Mouse (Mus musculus): ENCODE measurements around the gene Prkce. TPM values are rescaled to one million over a fixed set of nuclear protein-coding genes. Genes with fewer than 3 reads are reported as not detected.

The Prkce gene
- polyA plus RNA-seq, 1 experiment from 2014 or later, result 7.4 TPM

DNA sequence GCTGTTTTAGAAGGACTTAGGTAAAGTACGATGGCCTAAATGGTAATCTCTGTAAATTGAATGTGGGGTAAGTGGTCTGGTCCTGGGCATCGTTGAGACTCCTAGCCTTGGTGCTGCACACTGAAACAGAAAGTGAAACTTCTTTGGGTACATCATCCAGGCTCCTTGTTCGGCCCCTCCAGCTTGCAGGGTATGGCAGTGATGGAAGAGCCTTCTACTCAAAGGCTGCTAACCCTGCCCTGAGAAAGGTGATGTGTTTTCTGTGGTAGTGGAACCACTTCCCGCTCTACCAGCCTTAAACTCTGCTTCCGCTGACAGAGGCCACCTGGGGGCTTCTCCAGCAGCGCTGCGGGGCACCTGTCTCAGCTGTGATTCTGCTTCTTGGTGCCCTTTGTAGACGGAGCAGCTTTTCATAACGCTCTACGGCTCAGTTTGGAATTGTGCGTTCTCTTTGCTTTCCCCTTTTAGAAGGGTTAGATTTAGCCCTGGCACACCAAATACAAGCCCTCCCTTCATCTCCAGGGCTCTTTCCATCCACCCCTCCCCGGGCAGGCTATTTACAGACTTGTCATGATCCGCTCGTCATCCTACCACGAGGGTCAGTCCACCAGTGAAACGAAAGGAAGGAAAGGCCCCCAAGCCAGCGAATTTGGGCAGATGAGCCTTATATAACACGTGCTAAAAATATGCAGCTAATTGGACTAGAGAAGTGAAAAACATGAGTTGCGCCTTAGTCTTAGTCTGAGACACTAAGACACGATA is 270.1 kb downstream of the Prkce start:
- ATAC-seq (ENCODE audit: low FRiP score) (no peak), DNase-seq (ENCODE audit: low spot score) (no peak)
- no peaks in the 10 kb centered on the region for H3K9me3 ChIP-seq (ENCODE audit: control insufficient read depth, low read length)
- H3K4me3 ChIP-seq (ENCODE audit: low read depth, low read length), result no peak overlapping the region
- WGBS, result 82% methylated on average over 20 of the region's 20 CpGs
- H3K9ac ChIP-seq (ENCODE audit: low read depth, low read length), result no peak overlapping the region
- no peaks in the 10 kb centered on the region for H3K4me1 ChIP-seq (replicated peaks; ENCODE audit: control insufficient read depth, insufficient read depth, low read length)
- H3K27ac ChIP-seq (ENCODE audit: low read depth, low read length), result no peak overlapping the region
- no peak overlapping the region for H3K4me2 ChIP-seq (replicated peaks; ENCODE audit: low read depth, low read length)
- H3K36me3 ChIP-seq (ENCODE audit: control insufficient read depth, insufficient read depth, low read length), result no peaks in the 10 kb centered on the region
- no peaks in the 10 kb centered on the region for H3K27me3 ChIP-seq (ENCODE audit: control insufficient read depth, insufficient read depth, low read length)

DNA sequence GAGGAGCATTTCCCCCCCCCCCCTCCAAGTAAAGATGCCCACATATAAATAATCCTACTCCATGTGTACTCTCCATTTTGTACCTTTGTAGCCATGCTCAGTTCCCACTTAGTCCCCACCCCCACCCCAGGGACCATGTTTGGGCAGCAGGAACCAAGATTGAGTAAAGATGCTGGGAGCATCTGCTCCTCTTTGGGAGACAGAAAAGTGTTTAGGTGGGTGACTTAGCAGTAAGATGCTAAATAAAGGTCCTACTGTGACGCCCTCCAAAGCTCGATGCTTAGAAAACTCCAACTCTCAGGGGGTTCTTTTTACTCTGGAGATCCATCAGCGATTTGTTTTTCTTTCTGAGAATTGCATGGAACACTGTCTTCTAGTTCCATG is 270.7 kb downstream of the Prkce start:
- DNase-seq (ENCODE audit: low spot score) (no peak), ATAC-seq (ENCODE audit: low FRiP score) (no peak)
- H3K27me3 ChIP-seq (ENCODE audit: control insufficient read depth, insufficient read depth, low read length), result no peaks in the 10 kb centered on the region
- no peak overlapping the region for H3K4me2 ChIP-seq (replicated peaks; ENCODE audit: low read depth, low read length)
- H3K9me3 ChIP-seq (ENCODE audit: control insufficient read depth, low read length), result no peaks in the 10 kb centered on the region
- no peak overlapping the region for H3K27ac ChIP-seq (ENCODE audit: low read depth, low read length)
- H3K4me3 ChIP-seq (ENCODE audit: low read depth, low read length), result no peak overlapping the region
- H3K4me1 ChIP-seq (replicated peaks; ENCODE audit: control insufficient read depth, insufficient read depth, low read length), result no peaks in the 10 kb centered on the region
- no peak overlapping the region for H3K9ac ChIP-seq (ENCODE audit: low read depth, low read length)
- 77% methylated on average over 3 of the region's 3 CpGs for WGBS
- no peaks in the 10 kb centered on the region for H3K36me3 ChIP-seq (ENCODE audit: control insufficient read depth, insufficient read depth, low read length)

DNA sequence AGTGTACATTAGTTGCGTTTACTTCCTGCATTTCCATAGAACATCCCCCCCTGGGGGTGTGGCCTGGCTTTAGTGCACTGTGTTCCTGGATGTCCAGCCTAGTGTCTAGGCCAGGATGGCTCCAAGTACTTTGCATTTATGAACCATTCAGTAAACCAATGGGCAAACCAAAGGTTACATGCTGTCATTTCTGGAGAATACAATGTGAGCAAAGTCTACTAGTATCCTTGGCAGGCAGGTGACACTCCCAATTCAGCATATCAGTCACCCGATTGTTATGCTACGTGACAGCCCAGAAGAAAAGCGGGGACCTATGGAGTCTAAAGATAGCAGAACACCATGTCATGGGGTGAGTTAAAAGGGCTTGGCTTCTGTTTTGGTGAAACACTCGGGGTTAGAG is 271.2 kb downstream of the Prkce start:
- no peaks in the 10 kb centered on the region for H3K4me1 ChIP-seq (replicated peaks; ENCODE audit: control insufficient read depth, insufficient read depth, low read length)
- ATAC-seq (ENCODE audit: low FRiP score) (no peak), DNase-seq (ENCODE audit: low spot score) (no peak)
- no peaks in the 10 kb centered on the region for H3K27me3 ChIP-seq (ENCODE audit: control insufficient read depth, insufficient read depth, low read length)
- H3K36me3 ChIP-seq (ENCODE audit: control insufficient read depth, insufficient read depth, low read length), result no peaks in the 10 kb centered on the region
- no peak overlapping the region for H3K27ac ChIP-seq (ENCODE audit: low read depth, low read length)
- H3K4me2 ChIP-seq (replicated peaks; ENCODE audit: low read depth, low read length), result no peak overlapping the region
- H3K9me3 ChIP-seq (ENCODE audit: control insufficient read depth, low read length), result no peaks in the 10 kb centered on the region
- no peak overlapping the region for H3K4me3 ChIP-seq (ENCODE audit: low read depth, low read length)
- H3K9ac ChIP-seq (ENCODE audit: low read depth, low read length), result no peak overlapping the region
- WGBS, result 88% methylated on average over 5 of the region's 5 CpGs

DNA sequence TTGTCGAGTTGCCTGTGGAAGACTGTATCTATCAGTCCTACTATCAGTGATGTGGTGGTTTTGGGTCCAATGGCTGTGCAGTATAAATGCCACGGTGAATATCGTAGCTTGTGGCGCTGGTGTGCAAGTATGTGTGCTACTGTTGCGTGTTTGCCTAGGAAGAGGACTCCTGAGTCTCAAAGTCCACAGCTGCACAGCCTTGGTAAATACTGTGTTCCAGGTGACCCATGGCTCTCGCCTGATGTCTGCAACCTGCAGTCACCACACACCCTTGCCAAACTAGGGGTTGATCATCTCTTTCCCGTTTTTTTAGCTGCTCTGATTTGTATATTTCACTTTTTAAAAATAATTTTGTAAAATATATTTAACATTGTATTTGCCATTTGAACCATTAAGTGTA is 273.5 kb downstream of the Prkce start:
- ATAC-seq (ENCODE audit: low FRiP score), result no peak
- no peak for DNase-seq (ENCODE audit: low spot score)
- Histone ChIP-seq H3K9ac (ENCODE audit: low read depth, low read length) (no peak overlapping the region), H3K4me3 (ENCODE audit: low read depth, low read length) (no peak overlapping the region), H3K4me1 (replicated peaks; ENCODE audit: control insufficient read depth, insufficient read depth, low read length) (no peaks in the 10 kb centered on the region), H3K9me3 (ENCODE audit: control insufficient read depth, low read length) (no peaks in the 10 kb centered on the region), H3K27me3 (ENCODE audit: control insufficient read depth, insufficient read depth, low read length) (no peaks in the 10 kb centered on the region), H3K36me3 (ENCODE audit: control insufficient read depth, insufficient read depth, low read length) (no peaks in the 10 kb centered on the region), H3K4me2 (replicated peaks; ENCODE audit: low read depth, low read length) (no peak overlapping the region), H3K27ac (ENCODE audit: low read depth, low read length) (no peak overlapping the region)
- WGBS, result 95% methylated on average over 7 of the region's 7 CpGs

DNA sequence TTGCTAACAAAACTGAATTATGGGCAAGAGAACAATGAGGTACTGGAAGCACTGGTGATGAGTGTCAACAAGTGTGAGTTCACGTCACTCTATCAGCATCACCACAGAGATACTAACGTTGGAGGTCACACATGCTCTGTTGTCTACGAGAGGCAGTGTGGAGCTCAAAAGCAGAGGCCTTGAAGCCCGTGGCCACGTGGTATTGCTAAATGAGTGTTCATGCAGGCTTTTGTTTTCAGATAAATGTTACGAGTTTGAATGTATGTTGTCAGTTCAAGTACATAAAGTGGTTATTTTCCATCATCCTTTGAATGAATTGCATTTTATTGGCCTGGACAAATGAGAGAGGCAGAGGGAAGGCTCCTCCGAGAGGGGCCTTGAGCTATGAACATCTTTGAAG is 276.3 kb downstream of the Prkce start:
- Histone ChIP-seq H3K36me3 (ENCODE audit: control insufficient read depth, insufficient read depth, low read length) (no peaks in the 10 kb centered on the region), H3K4me2 (replicated peaks; ENCODE audit: low read depth, low read length) (no peak overlapping the region), H3K4me1 (replicated peaks; ENCODE audit: control insufficient read depth, insufficient read depth, low read length) (no peaks in the 10 kb centered on the region), H3K27ac (ENCODE audit: low read depth, low read length) (no peak overlapping the region), H3K27me3 (ENCODE audit: control insufficient read depth, insufficient read depth, low read length) (no peaks in the 10 kb centered on the region), H3K4me3 (ENCODE audit: low read depth, low read length) (no peak overlapping the region), H3K9ac (ENCODE audit: low read depth, low read length) (no peak overlapping the region), H3K9me3 (ENCODE audit: control insufficient read depth, low read length) (no peaks in the 10 kb centered on the region)
- ATAC-seq (ENCODE audit: low FRiP score) (no peak), DNase-seq (ENCODE audit: low spot score) (no peak)
- WGBS, result 84% methylated on average over 7 of the region's 7 CpGs

DNA sequence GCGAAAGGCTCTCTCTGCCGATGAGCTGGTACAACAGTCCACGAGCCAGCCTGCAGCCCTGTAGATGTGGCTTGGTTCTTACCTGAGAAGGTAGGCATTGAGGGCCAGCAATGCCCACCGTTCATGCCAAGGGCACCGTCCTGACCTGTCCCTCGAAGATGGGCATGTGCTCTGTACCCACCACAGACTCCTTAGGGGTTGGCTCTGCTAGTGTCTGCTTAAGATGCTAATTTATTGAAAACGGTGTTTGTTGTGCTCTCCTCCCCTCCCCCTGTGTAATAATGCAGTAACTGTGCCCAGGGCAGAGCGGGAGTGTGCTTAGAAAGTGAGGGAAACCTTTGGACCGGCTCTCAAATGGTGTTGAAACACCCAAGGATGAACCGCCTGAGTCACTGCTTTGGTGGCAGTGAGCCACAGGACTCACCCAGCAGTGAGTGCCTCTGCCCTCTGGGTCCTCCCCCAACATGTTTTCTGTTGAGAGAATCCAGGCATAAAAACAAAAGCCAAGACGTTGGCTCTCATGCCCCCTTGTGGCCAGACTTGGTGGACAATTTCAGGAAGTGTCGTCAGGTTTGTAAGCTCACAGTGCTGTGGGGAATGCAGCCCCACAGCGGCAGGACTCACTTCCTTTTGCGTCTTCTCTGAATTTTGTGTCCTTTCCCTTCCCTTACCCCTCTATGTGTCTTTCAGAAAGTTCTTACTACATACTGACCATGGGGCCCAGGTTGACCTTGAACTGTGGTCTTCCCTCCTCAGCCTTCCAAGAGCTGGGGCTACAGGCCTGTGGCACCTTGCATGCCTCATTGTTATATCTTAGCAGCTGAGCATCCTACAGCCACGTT is 277.2 kb downstream of the Prkce start:
- Histone ChIP-seq H3K27me3 (ENCODE audit: control insufficient read depth, insufficient read depth, low read length) (no peaks in the 10 kb centered on the region), H3K4me3 (ENCODE audit: low read depth, low read length) (no peak overlapping the region), H3K9me3 (ENCODE audit: control insufficient read depth, low read length) (no peaks in the 10 kb centered on the region), H3K4me1 (replicated peaks; ENCODE audit: control insufficient read depth, insufficient read depth, low read length) (no peaks in the 10 kb centered on the region), H3K36me3 (ENCODE audit: control insufficient read depth, insufficient read depth, low read length) (no peaks in the 10 kb centered on the region), H3K9ac (ENCODE audit: low read depth, low read length) (no peak overlapping the region), H3K4me2 (replicated peaks; ENCODE audit: low read depth, low read length) (0 out of 2 replicates have a peak overlapping the region, but pooled peaks have one; percentile 17), H3K27ac (ENCODE audit: low read depth, low read length) (no peak overlapping the region)
- DNase-seq (ENCODE audit: low spot score), result peak; percentile 92
- 41% methylated on average over 15 of the region's 15 CpGs for WGBS
- ATAC-seq (ENCODE audit: low FRiP score), result peak; percentile 79

DNA sequence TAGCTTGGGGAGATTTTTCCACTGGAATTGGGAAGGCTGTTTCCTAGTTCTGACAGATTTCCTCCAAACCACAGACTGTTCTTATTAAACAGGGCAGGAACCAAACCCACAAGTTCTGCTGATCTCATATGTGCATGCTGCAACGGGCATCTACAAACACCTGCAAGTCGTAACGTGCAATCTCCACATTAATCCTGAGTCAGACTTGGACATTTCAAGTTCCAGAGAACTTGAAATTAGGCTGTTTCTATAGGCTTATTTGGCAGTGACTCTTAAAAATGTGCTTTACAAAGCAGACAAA is 277.8 kb downstream of the Prkce start:
- Histone ChIP-seq H3K27ac (ENCODE audit: low read depth, low read length) (no peak overlapping the region), H3K27me3 (ENCODE audit: control insufficient read depth, insufficient read depth, low read length) (no peaks in the 10 kb centered on the region), H3K4me2 (replicated peaks; ENCODE audit: low read depth, low read length) (no peak overlapping the region), H3K4me1 (replicated peaks; ENCODE audit: control insufficient read depth, insufficient read depth, low read length) (no peaks in the 10 kb centered on the region), H3K9ac (ENCODE audit: low read depth, low read length) (no peak overlapping the region), H3K36me3 (ENCODE audit: control insufficient read depth, insufficient read depth, low read length) (no peaks in the 10 kb centered on the region), H3K4me3 (ENCODE audit: low read depth, low read length) (no peak overlapping the region), H3K9me3 (ENCODE audit: control insufficient read depth, low read length) (no peaks in the 10 kb centered on the region)
- DNase-seq (ENCODE audit: low spot score), result no peak
- 78% methylated on average over 3 of the region's 3 CpGs for WGBS
- ATAC-seq (ENCODE audit: low FRiP score), result no peak

DNA sequence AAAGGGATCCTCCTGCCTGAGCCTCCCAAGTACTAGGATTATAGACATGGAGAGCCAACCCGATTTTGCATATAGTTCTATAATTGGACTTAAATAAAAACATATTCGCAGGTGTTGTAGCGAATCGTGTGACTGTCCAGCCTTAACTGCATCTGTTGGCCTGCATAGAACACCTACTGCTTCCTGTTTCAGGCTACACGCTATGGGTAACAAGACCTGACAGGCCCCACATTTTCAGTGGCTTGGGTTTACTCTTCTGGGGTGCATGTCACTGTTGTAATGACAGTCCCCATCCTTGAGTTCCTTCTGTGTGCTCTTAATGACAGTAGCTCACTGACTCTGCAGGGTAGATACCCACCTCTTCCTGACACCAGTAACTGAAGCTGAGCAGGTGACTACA is 278.3 kb downstream of the Prkce start:
- H3K4me2 ChIP-seq (replicated peaks; ENCODE audit: low read depth, low read length), result no peak overlapping the region
- H3K27ac ChIP-seq (ENCODE audit: low read depth, low read length), result no peak overlapping the region
- no peaks in the 10 kb centered on the region for H3K9me3 ChIP-seq (ENCODE audit: control insufficient read depth, low read length)
- H3K4me3 ChIP-seq (ENCODE audit: low read depth, low read length), result no peak overlapping the region
- no peaks in the 10 kb centered on the region for H3K27me3 ChIP-seq (ENCODE audit: control insufficient read depth, insufficient read depth, low read length)
- H3K4me1 ChIP-seq (replicated peaks; ENCODE audit: control insufficient read depth, insufficient read depth, low read length), result no peaks in the 10 kb centered on the region
- ATAC-seq (ENCODE audit: low FRiP score) (no peak), DNase-seq (ENCODE audit: low spot score) (no peak)
- no peak overlapping the region for H3K9ac ChIP-seq (ENCODE audit: low read depth, low read length)
- 85% methylated on average over 5 of the region's 5 CpGs for WGBS
- no peaks in the 10 kb centered on the region for H3K36me3 ChIP-seq (ENCODE audit: control insufficient read depth, insufficient read depth, low read length)

DNA sequence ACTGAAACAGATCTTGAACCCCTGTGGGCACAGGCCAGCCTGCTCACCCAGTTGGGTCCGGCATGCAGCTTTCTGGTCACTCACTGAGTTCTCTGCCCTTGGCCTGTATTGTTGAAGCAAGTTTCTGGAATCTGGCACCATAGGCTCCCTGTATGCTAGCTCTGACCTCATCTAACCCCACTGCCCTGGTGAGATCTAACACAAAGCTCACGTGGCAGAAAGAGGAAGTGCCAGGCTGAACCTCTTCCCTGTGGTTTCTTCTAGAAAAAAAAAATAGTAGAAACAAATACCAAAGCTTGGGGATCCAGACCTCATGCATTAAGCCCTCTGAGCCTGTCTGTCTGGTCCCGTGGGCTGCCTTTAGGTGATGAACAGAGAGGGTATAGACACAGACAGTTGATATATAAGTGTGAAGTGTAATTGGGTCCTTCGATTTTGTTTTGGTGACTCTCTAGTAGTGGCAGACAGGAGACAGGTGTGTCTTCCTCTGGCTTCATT is 279.6 kb downstream of the Prkce start:
- Histone ChIP-seq H3K27me3 (ENCODE audit: control insufficient read depth, insufficient read depth, low read length) (no peaks in the 10 kb centered on the region), H3K9ac (ENCODE audit: low read depth, low read length) (no peak overlapping the region), H3K4me2 (replicated peaks; ENCODE audit: low read depth, low read length) (no peak overlapping the region), H3K9me3 (ENCODE audit: control insufficient read depth, low read length) (no peaks in the 10 kb centered on the region), H3K4me1 (replicated peaks; ENCODE audit: control insufficient read depth, insufficient read depth, low read length) (no peaks in the 10 kb centered on the region), H3K36me3 (ENCODE audit: control insufficient read depth, insufficient read depth, low read length) (no peaks in the 10 kb centered on the region), H3K4me3 (ENCODE audit: low read depth, low read length) (no peak overlapping the region), H3K27ac (ENCODE audit: low read depth, low read length) (no peak overlapping the region)
- WGBS, result 82% methylated on average over 4 of the region's 4 CpGs
- no peak for DNase-seq (ENCODE audit: low spot score)
- ATAC-seq (ENCODE audit: low FRiP score), result no peak

Data from hindbrain, embryonic 11.5 days (tissue).